Mouse (Mus musculus) thymus, postnatal 36 days (tissue): Measurements from ENCODE around the gene Olfr127.
"Not testable (repeated sequence)": the region's sequence is repeated elsewhere in the genome, so short reads cannot be mapped to it uniquely, and the experiment has no call there.

Experiments used
- DNase-seq, 2 experiments: peaks; one replicate each; pipeline ENCODE4 v3.0.0; 2022; ENCODE audit warnings: mixed read lengths in 2 of 2

Gene Olfr127

GRCm38 (mm10) chr17:37900137-37900536 lies at the start of gene Olfr127:
Olfr127 (plus strand) TSS chr17:37900437.
- no peak for DNase-seq

- no peak for DNase-seq
Measured at GRCm38 (mm10) chr17:37863901-37864300, 36.3 kb upstream of the Olfr127 start.

- DNase-seq = no peak
Measured at GRCm38 (mm10) chr17:37869676-37870205, 30.5 kb upstream of the Olfr127 start.

GRCm38 (mm10) chr17:37873830-37874229 lies 26.4 kb upstream of the Olfr127 start:
- no peak for DNase-seq

- DNase-seq = not testable (repeated sequence)
Measured at GRCm38 (mm10) chr17:37906821-37907220, 6.6 kb downstream of the Olfr127 start.

- DNase-seq = no peak
Measured at GRCm38 (mm10) chr17:37920248-37920647, 20.0 kb downstream of the Olfr127 start, which contains the start of gene Olfr128. Olfr128 (plus strand) TSS chr17:37920548.

- DNase-seq = no peak
Measured at GRCm38 (mm10) chr17:37952979-37953378, 52.7 kb downstream of the Olfr127 start, which contains the start of gene Olfr761. Olfr761 (minus strand) TSS chr17:37953079.
